Mouse (Mus musculus): ENCODE data around the gene Ncbp2.
"Not testable (repeated sequence)": the region's sequence is repeated elsewhere in the genome, so short reads cannot be mapped to it uniquely, and the experiment has no call there.

Ncbp2 gene

GRCm38 (mm10) chr16:31935091-31935979, 13.0 kb upstream of the Ncbp2 start:
- peak; percentile 54 for DNase-seq

- no peak for DNase-seq
Measured at GRCm38 (mm10) chr16:31936568-31936967, 11.7 kb upstream of the Ncbp2 start.

- no peak for DNase-seq
Measured at GRCm38 (mm10) chr16:31938856-31939255, 9.5 kb upstream of the Ncbp2 start.

- no peak for DNase-seq
Measured at GRCm38 (mm10) chr16:31940586-31940985, 7.7 kb upstream of the Ncbp2 start.

GRCm38 (mm10) chr16:31943980-31944379, 4.3 kb upstream of the Ncbp2 start:
- DNase-seq: peak; percentile 84

GRCm38 (mm10) chr16:31944698-31945255, 3.5 kb upstream of the Ncbp2 start:
- no peak for DNase-seq

GRCm38 (mm10) chr16:31945372-31945771, 2.9 kb upstream of the Ncbp2 start:
- no peak for DNase-seq

- not testable (repeated sequence) for DNase-seq
Measured at GRCm38 (mm10) chr16:31945986-31946385, 2.3 kb upstream of the Ncbp2 start.

- DNase-seq: no peak
Measured at GRCm38 (mm10) chr16:31947333-31947732, 980 bp upstream of the Ncbp2 start.

GRCm38 (mm10) chr16:31947901-31948316, 404 bp upstream of the Ncbp2 start:
- no peak for DNase-seq

- DNase-seq: peak; percentile 37
Measured at GRCm38 (mm10) chr16:31963224-31963623, 14.9 kb downstream of the Ncbp2 start.

GRCm38 (mm10) chr16:31975258-31975657, 26.9 kb downstream of the Ncbp2 start:
- DNase-seq: no peak

GRCm38 (mm10) chr16:31979501-31979900, 31.2 kb downstream of the Ncbp2 start:
- DNase-seq: no peak

GRCm38 (mm10) chr16:31980946-31981345, 32.6 kb downstream of the Ncbp2 start:
- DNase-seq: no peak

- DNase-seq: no peak
Measured at GRCm38 (mm10) chr16:31992039-31992438, 43.7 kb downstream of the Ncbp2 start.

GRCm38 (mm10) chr16:31993195-31993594, 44.9 kb downstream of the Ncbp2 start:
- no peak for DNase-seq

- DNase-seq: no peak
Measured at GRCm38 (mm10) chr16:31993946-31994345, 45.6 kb downstream of the Ncbp2 start.

- no peak for DNase-seq
Measured at GRCm38 (mm10) chr16:31996371-31996770, 48.1 kb downstream of the Ncbp2 start.

- peak; percentile 88 for DNase-seq
Measured at GRCm38 (mm10) chr16:32002509-32003477, 54.5 kb downstream of the Ncbp2 start, which contains the start of gene Senp5. Gene Senp5, minus strand, starts transcription at chr16:32003287.

GRCm38 (mm10) chr16:32004731-32005130, 56.4 kb downstream of the Ncbp2 start:
- no peak for DNase-seq

- no peak for DNase-seq
Measured at GRCm38 (mm10) chr16:32008529-32009293, 60.4 kb downstream of the Ncbp2 start.

- DNase-seq: no peak
Measured at GRCm38 (mm10) chr16:32009913-32010312, 61.6 kb downstream of the Ncbp2 start.
